Mouse (Mus musculus): ENCODE measurements around the gene Dennd2d.

The Dennd2d gene

GRCm38 (mm10) chr3:106496045-106496721 lies 14.0 kb downstream of the Dennd2d start:
- DNase-seq (ENCODE audit: low spot score) = peak; percentile 92

GRCm38 (mm10) chr3:106496996-106497395 lies 14.8 kb downstream of the Dennd2d start:
- DNase-seq (ENCODE audit: low spot score) = no peak

GRCm38 (mm10) chr3:106500510-106500909 lies 18.3 kb downstream of the Dennd2d start:
- DNase-seq (ENCODE audit: low spot score) = no peak

GRCm38 (mm10) chr3:106502892-106503291 lies 20.7 kb downstream of the Dennd2d start:
- DNase-seq (ENCODE audit: low spot score) = no peak

GRCm38 (mm10) chr3:106510669-106511068 lies 28.5 kb downstream of the Dennd2d start:
- DNase-seq (ENCODE audit: low spot score) = no peak

- DNase-seq (ENCODE audit: low spot score) = no peak
Measured at GRCm38 (mm10) chr3:106515016-106515415, 32.8 kb downstream of the Dennd2d start.

- no peak for DNase-seq (ENCODE audit: low spot score)
Measured at GRCm38 (mm10) chr3:106522730-106523129, 40.5 kb downstream of the Dennd2d start.

- no peak for DNase-seq (ENCODE audit: low spot score)
Measured at GRCm38 (mm10) chr3:106526411-106526810, 44.2 kb downstream of the Dennd2d start.

GRCm38 (mm10) chr3:106528032-106528431 lies 45.8 kb downstream of the Dennd2d start:
- DNase-seq (ENCODE audit: low spot score) = no peak

GRCm38 (mm10) chr3:106533277-106533676 lies 51.1 kb downstream of the Dennd2d start:
- DNase-seq (ENCODE audit: low spot score) = no peak

GRCm38 (mm10) chr3:106544721-106545316 lies 62.6 kb downstream of the Dennd2d start:
- no peak for DNase-seq (ENCODE audit: low spot score)

- DNase-seq (ENCODE audit: low spot score) = peak; percentile 94
Measured at GRCm38 (mm10) chr3:106547171-106547923, 65.1 kb downstream of the Dennd2d start, which contains the start of the genes Dram2 and Cept1. Gene Dram2 (plus strand): TSS chr3:106547798. Gene Cept1 (minus strand): TSS chr3:106547802.

- DNase-seq (ENCODE audit: low spot score) = peak; percentile 65
Measured at GRCm38 (mm10) chr3:106547924-106548539, 65.8 kb downstream of the Dennd2d start.

- no peak for DNase-seq (ENCODE audit: low spot score)
Measured at GRCm38 (mm10) chr3:106548971-106549370, 66.8 kb downstream of the Dennd2d start.

Measured in adipocyte (in vitro differentiated cells).